Mouse (Mus musculus): Measurements from ENCODE around the gene Foxp4. TPM values are rescaled to one million over a fixed set of nuclear protein-coding genes. Genes with fewer than 3 reads are reported as not detected.
A peak's percentile ranks its signal among the peaks of the same experiment; 100 is the strongest.

The Foxp4 gene
- polyA plus RNA-seq, 1 experiment from 2014 or later: 32.4 TPM

GRCm38 (mm10) chr17:47879207-47879606 lies 45.2 kb downstream of the Foxp4 start:
- Histone ChIP-seq H3K9me3 (ENCODE audit: control insufficient read depth, low read length) (no peaks in the 10 kb centered on the region), H3K9ac (ENCODE audit: low read length) (no peak overlapping the region), H3K36me3 (ENCODE audit: control insufficient read depth, insufficient read depth, low read length) (peaks cover 74% of the 10 kb centered on the region), H3K27me3 (replicated peaks; ENCODE audit: control insufficient read depth, insufficient read depth, low read length) (no peaks in the 10 kb centered on the region), H3K4me3 (ENCODE audit: low read depth, low read length) (no peak overlapping the region), H3K27ac (ENCODE audit: low read depth) (no peak overlapping the region), H3K4me1 (replicated peaks; ENCODE audit: control insufficient read depth, insufficient read depth, low read length) (peaks cover 30% of the 10 kb centered on the region), H3K4me2 (ENCODE audit: low read length) (no peak overlapping the region)
- WGBS: 14% methylated on average over 3 of the region's 3 CpGs
- DNase-seq (ENCODE audit: low spot score) (no peak), ATAC-seq (replicated peaks; ENCODE audit: low FRiP score, low TSS enrichment, low read depth) (no peak)

- 0 out of 2 replicates have a peak overlapping the region, but pooled peaks have one; percentile 11 for H3K27ac ChIP-seq (ENCODE audit: low read depth)
- H3K9ac ChIP-seq (ENCODE audit: low read length): no peak overlapping the region
- ATAC-seq (replicated peaks; ENCODE audit: low FRiP score, low TSS enrichment, low read depth) (no peak), DNase-seq (ENCODE audit: low spot score) (no peak)
- H3K9me3 ChIP-seq (ENCODE audit: control insufficient read depth, low read length): no peaks in the 10 kb centered on the region
- H3K4me3 ChIP-seq (ENCODE audit: low read depth, low read length): peak overlapping the region; percentile 1; the same call in 1 of the 2 replicates
- no peaks in the 10 kb centered on the region for H3K27me3 ChIP-seq (replicated peaks; ENCODE audit: control insufficient read depth, insufficient read depth, low read length)
- H3K36me3 ChIP-seq (ENCODE audit: control insufficient read depth, insufficient read depth, low read length): peaks cover 73% of the 10 kb centered on the region
- 16% methylated on average over 33 of the region's 35 CpGs for WGBS
- peak overlapping the region; percentile 38 for H3K4me2 ChIP-seq (ENCODE audit: low read length)
- peaks cover 33% of the 10 kb centered on the region for H3K4me1 ChIP-seq (replicated peaks; ENCODE audit: control insufficient read depth, insufficient read depth, low read length)
Observed at GRCm38 (mm10) chr17:47878378-47879089, 45.9 kb downstream of the Foxp4 start.

- no peaks in the 10 kb centered on the region for H3K27me3 ChIP-seq (replicated peaks; ENCODE audit: control insufficient read depth, insufficient read depth, low read length)
- H3K9ac ChIP-seq (ENCODE audit: low read length): no peak overlapping the region
- peaks cover 37% of the 10 kb centered on the region for H3K4me1 ChIP-seq (replicated peaks; ENCODE audit: control insufficient read depth, insufficient read depth, low read length)
- DNase-seq (ENCODE audit: low spot score) (no peak), ATAC-seq (replicated peaks; ENCODE audit: low FRiP score, low TSS enrichment, low read depth) (no peak)
- no peak overlapping the region for H3K4me2 ChIP-seq (ENCODE audit: low read length)
- WGBS: 46% methylated on average over 10 of the region's 10 CpGs
- H3K36me3 ChIP-seq (ENCODE audit: control insufficient read depth, insufficient read depth, low read length): peaks cover 71% of the 10 kb centered on the region
- no peak overlapping the region for H3K27ac ChIP-seq (ENCODE audit: low read depth)
- no peaks in the 10 kb centered on the region for H3K9me3 ChIP-seq (ENCODE audit: control insufficient read depth, low read length)
- no peak overlapping the region for H3K4me3 ChIP-seq (ENCODE audit: low read depth, low read length)
Observed at GRCm38 (mm10) chr17:47877715-47878377, 46.6 kb downstream of the Foxp4 start.

GRCm38 (mm10) chr17:47876776-47877714 lies 47.4 kb downstream of the Foxp4 start:
- H3K27me3 ChIP-seq (replicated peaks; ENCODE audit: control insufficient read depth, insufficient read depth, low read length): no peaks in the 10 kb centered on the region
- DNase-seq (ENCODE audit: low spot score) (no peak), ATAC-seq (replicated peaks; ENCODE audit: low FRiP score, low TSS enrichment, low read depth) (no peak)
- H3K4me3 ChIP-seq (ENCODE audit: low read depth, low read length): no peak overlapping the region
- H3K27ac ChIP-seq (ENCODE audit: low read depth): no peak overlapping the region
- H3K9me3 ChIP-seq (ENCODE audit: control insufficient read depth, low read length): no peaks in the 10 kb centered on the region
- no peak overlapping the region for H3K4me2 ChIP-seq (ENCODE audit: low read length)
- H3K4me1 ChIP-seq (replicated peaks; ENCODE audit: control insufficient read depth, insufficient read depth, low read length): peaks cover 37% of the 10 kb centered on the region
- peaks cover 74% of the 10 kb centered on the region for H3K36me3 ChIP-seq (ENCODE audit: control insufficient read depth, insufficient read depth, low read length)
- 52% methylated on average over 26 of the region's 26 CpGs for WGBS
- H3K9ac ChIP-seq (ENCODE audit: low read length): no peak overlapping the region

GRCm38 (mm10) chr17:47873341-47873791 lies 51.1 kb downstream of the Foxp4 start:
- WGBS: 10% methylated on average over 9 of the region's 9 CpGs
- H3K36me3 ChIP-seq (ENCODE audit: control insufficient read depth, insufficient read depth, low read length): peaks cover 84% of the 10 kb centered on the region

GRCm38 (mm10) chr17:47872311-47873011 lies 52.0 kb downstream of the Foxp4 start:
- DNase-seq (ENCODE audit: low spot score): no peak
- Histone ChIP-seq H3K27me3 (replicated peaks; ENCODE audit: control insufficient read depth, insufficient read depth, low read length) (no peaks in the 10 kb centered on the region), H3K27ac (ENCODE audit: low read depth) (no peak overlapping the region), H3K9ac (ENCODE audit: low read length) (no peak overlapping the region), H3K4me1 (replicated peaks; ENCODE audit: control insufficient read depth, insufficient read depth, low read length) (peaks cover 7% of the 10 kb centered on the region; the same call in 1 of the 2 replicates), H3K9me3 (ENCODE audit: control insufficient read depth, low read length) (no peaks in the 10 kb centered on the region), H3K4me2 (ENCODE audit: low read length) (no peak overlapping the region), H3K4me3 (ENCODE audit: low read depth, low read length) (no peak overlapping the region), H3K36me3 (ENCODE audit: control insufficient read depth, insufficient read depth, low read length) (peaks cover 85% of the 10 kb centered on the region)
- no peak for ATAC-seq (replicated peaks; ENCODE audit: low FRiP score, low TSS enrichment, low read depth)
- 87% methylated on average over 31 of the region's 31 CpGs for WGBS

More at GRCm38 (mm10) chr17:47873341-47873791, 51.1 kb downstream of the Foxp4 start:
- peak overlapping the region; percentile 18; the same call in 1 of the 2 replicates for H3K4me2 ChIP-seq (ENCODE audit: low read length)
- no peak overlapping the region for H3K27ac ChIP-seq (ENCODE audit: low read depth)
- H3K4me1 ChIP-seq (replicated peaks; ENCODE audit: control insufficient read depth, insufficient read depth, low read length): peaks cover 9% of the 10 kb centered on the region
- H3K9me3 ChIP-seq (ENCODE audit: control insufficient read depth, low read length): no peaks in the 10 kb centered on the region
- H3K27me3 ChIP-seq (replicated peaks; ENCODE audit: control insufficient read depth, insufficient read depth, low read length): no peaks in the 10 kb centered on the region
- DNase-seq (ENCODE audit: low spot score): peak; percentile 91
- ATAC-seq (replicated peaks; ENCODE audit: low FRiP score, low TSS enrichment, low read depth): peak; percentile 54
- H3K4me3 ChIP-seq (ENCODE audit: low read depth, low read length): no peak overlapping the region
- H3K9ac ChIP-seq (ENCODE audit: low read length): no peak overlapping the region

GRCm38 (mm10) chr17:47869874-47870273 lies 54.6 kb downstream of the Foxp4 start:
- ATAC-seq (replicated peaks; ENCODE audit: low FRiP score, low TSS enrichment, low read depth) (no peak), DNase-seq (ENCODE audit: low spot score) (no peak)
- Histone ChIP-seq H3K4me1 (replicated peaks; ENCODE audit: control insufficient read depth, insufficient read depth, low read length) (peaks cover 7% of the 10 kb centered on the region; the same call in 1 of the 2 replicates), H3K9ac (ENCODE audit: low read length) (no peak overlapping the region), H3K9me3 (ENCODE audit: control insufficient read depth, low read length) (no peaks in the 10 kb centered on the region), H3K4me3 (ENCODE audit: low read depth, low read length) (no peak overlapping the region), H3K36me3 (ENCODE audit: control insufficient read depth, insufficient read depth, low read length) (peaks cover 80% of the 10 kb centered on the region), H3K4me2 (ENCODE audit: low read length) (no peak overlapping the region), H3K27ac (ENCODE audit: low read depth) (no peak overlapping the region), H3K27me3 (replicated peaks; ENCODE audit: control insufficient read depth, insufficient read depth, low read length) (no peaks in the 10 kb centered on the region)
- 92% methylated on average over 10 of the region's 10 CpGs for WGBS

- H3K27me3 ChIP-seq (replicated peaks; ENCODE audit: control insufficient read depth, insufficient read depth, low read length): no peaks in the 10 kb centered on the region
- H3K27ac ChIP-seq (ENCODE audit: low read depth): no peak overlapping the region
- no peaks in the 10 kb centered on the region for H3K9me3 ChIP-seq (ENCODE audit: control insufficient read depth, low read length)
- H3K4me3 ChIP-seq (ENCODE audit: low read depth, low read length): no peak overlapping the region
- no peak overlapping the region for H3K4me2 ChIP-seq (ENCODE audit: low read length)
- no peak overlapping the region for H3K9ac ChIP-seq (ENCODE audit: low read length)
- 63% methylated on average over 10 of the region's 10 CpGs for WGBS
- peaks cover 5% of the 10 kb centered on the region; the same call in 1 of the 2 replicates for H3K4me1 ChIP-seq (replicated peaks; ENCODE audit: control insufficient read depth, insufficient read depth, low read length)
- DNase-seq (ENCODE audit: low spot score) (no peak), ATAC-seq (replicated peaks; ENCODE audit: low FRiP score, low TSS enrichment, low read depth) (no peak)
- H3K36me3 ChIP-seq (ENCODE audit: control insufficient read depth, insufficient read depth, low read length): peaks cover 45% of the 10 kb centered on the region
Observed at GRCm38 (mm10) chr17:47866037-47866436, 58.4 kb downstream of the Foxp4 start.
